Mouse (Mus musculus): Measurements from ENCODE around the gene Dock1. TPM values are rescaled to one million over a fixed set of nuclear protein-coding genes. Genes with fewer than 3 reads are reported as not detected.
A peak's percentile ranks its signal among the peaks of the same experiment; 100 is the strongest.

The Dock1 gene
- 51.2 and 54.8 TPM in 2 replicates for polyA plus RNA-seq (2011; ENCODE audit: insufficient read depth, insufficient read length, low read depth, missing spikeins)

DNA sequence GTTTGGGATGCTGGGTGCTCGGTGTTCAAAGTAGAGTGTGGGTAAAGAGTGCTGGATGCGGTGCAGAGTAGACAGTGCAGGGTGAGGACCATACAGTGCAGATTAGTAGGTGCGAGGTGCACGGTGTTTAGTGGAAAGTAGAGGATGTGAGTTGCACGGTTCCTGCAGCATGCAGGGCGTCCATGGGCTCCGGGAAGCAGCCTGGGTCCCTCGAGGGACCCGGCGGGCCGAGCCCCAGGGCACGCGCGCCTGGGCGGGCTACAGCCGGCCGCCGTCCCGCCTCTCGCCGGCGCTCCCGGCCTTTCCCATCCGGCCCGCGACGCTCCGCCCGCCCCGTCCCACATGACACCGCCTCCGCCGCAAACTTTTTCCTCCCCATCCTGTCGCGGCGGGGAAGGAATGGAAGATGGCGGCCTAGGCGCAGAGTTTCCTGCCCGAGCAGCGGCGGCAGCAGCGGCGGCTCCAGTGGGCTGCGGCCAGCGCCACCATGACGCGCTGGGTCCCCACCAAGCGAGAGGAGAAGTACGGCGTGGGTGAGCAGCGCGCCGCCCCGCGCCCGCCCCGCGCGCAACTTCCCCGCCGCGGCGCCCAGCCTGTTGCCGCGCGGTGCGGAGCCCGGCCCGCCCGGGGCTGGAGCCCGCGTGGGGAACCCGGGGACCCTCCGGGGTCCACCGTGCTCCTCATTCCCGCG is at the start of gene Dock1:
Gene Dock1 (plus strand): TSS at position 343 of the 691 bp plus-strand sequence.
- Histone ChIP-seq H3K27ac (ENCODE audit: insufficient read depth, low read length) (peak within 1 kb of the TSS; percentile 62), H3K4me1 (ENCODE audit: control insufficient read depth, insufficient read depth, low read length) (peaks cover 2% of the 10 kb centered on the region), H3K9ac (ENCODE audit: low read depth, poor library complexity, severe bottlenecking) (peak within 1 kb of the TSS; percentile 90), H3K4me3 (ENCODE audit: low read depth, low read length) (peak within 1 kb of the TSS; percentile 67), H3K27me3 (ENCODE audit: control insufficient read depth, insufficient read depth, low read length, poor library complexity, severe bottlenecking) (no peaks in the 10 kb centered on the region), H3K9me3 (replicated peaks; ENCODE audit: control insufficient read depth, insufficient read depth, low read length, poor library complexity, severe bottlenecking) (no peaks in the 10 kb centered on the region), H3K36me3 (ENCODE audit: control insufficient read depth, insufficient read depth, low read length, poor library complexity, severe bottlenecking) (no peaks in the 10 kb centered on the region)
- TF ChIP-seq EP300 (IDR thresholded peaks at IDR 0.05; ENCODE audit: insufficient read depth, low read depth, low read length) (no peak), CTCF (IDR thresholded peaks at IDR 0.05; ENCODE audit: low read depth, low read length) (no peak), POLR2A (IDR thresholded peaks at IDR 0.05; ENCODE audit: insufficient read depth, low read length) (no peak)

DNA sequence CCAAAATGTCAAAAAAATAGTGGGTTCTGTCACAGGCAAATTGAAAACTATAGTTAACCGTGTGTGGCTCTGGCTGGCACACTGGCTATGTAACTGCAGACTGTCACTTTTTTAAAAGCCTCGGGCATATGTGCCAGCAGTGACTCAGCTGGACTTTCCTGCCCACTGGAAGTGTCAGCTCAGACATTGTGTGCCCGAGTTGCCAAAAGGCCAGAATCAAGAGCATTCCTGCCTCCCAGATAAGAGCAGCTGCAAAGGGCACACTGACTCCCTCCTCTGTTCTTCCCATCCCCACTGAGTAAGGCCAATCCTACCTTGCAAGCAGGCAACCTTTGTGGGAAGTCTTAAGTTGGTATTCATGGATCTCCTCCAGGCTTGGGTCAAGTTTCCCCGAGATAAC is 42.5 kb upstream of the Dock1 start:
- no peaks in the 10 kb centered on the region for H3K36me3 ChIP-seq (ENCODE audit: control insufficient read depth, insufficient read depth, low read length, poor library complexity, severe bottlenecking)
- no peaks in the 10 kb centered on the region for H3K4me1 ChIP-seq (ENCODE audit: control insufficient read depth, insufficient read depth, low read length)
- H3K9me3 ChIP-seq (replicated peaks; ENCODE audit: control insufficient read depth, insufficient read depth, low read length, poor library complexity, severe bottlenecking), result no peaks in the 10 kb centered on the region
- H3K4me3 ChIP-seq (ENCODE audit: low read depth, low read length), result no peak overlapping the region
- no peak overlapping the region for H3K9ac ChIP-seq (ENCODE audit: low read depth, poor library complexity, severe bottlenecking)
- TF ChIP-seq CTCF (IDR thresholded peaks at IDR 0.05; ENCODE audit: low read depth, low read length), result no peak
- TF ChIP-seq EP300 (IDR thresholded peaks at IDR 0.05; ENCODE audit: insufficient read depth, low read depth, low read length), result no peak
- TF ChIP-seq POLR2A (IDR thresholded peaks at IDR 0.05; ENCODE audit: insufficient read depth, low read length), result no peak
- H3K27ac ChIP-seq (ENCODE audit: insufficient read depth, low read length), result no peak overlapping the region
- no peaks in the 10 kb centered on the region for H3K27me3 ChIP-seq (ENCODE audit: control insufficient read depth, insufficient read depth, low read length, poor library complexity, severe bottlenecking)

DNA sequence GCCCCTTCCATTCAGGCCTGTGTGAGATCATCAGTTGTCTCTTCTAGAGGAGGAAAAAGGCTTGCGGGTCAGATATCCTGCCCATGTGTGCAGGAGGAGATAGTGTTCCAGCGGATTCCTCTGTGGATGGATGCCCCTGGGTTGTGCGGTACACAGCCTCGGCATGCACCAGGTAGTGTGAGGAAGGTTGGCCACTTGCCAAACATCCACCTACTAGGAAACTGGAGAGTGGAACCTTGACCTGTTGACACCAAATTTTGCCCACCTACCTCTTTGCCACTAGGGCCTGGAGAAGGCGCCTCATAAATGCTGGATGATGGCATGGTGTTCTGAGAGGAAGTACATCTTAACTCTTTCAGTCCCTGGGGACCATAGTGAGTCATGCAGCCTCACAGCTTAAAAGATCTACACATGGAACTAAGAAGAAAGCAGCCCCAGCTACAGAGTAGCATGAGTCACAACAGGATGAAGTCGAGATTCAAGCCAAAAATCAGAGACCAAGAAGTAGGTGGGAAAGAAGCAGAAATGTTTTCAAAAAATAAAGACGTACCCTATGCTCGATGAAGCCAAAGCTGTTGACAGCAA is 20.1 kb upstream of the Dock1 start:
- H3K27me3 ChIP-seq (ENCODE audit: control insufficient read depth, insufficient read depth, low read length, poor library complexity, severe bottlenecking), result no peaks in the 10 kb centered on the region
- no peaks in the 10 kb centered on the region for H3K36me3 ChIP-seq (ENCODE audit: control insufficient read depth, insufficient read depth, low read length, poor library complexity, severe bottlenecking)
- H3K4me1 ChIP-seq (ENCODE audit: control insufficient read depth, insufficient read depth, low read length), result no peaks in the 10 kb centered on the region
- H3K27ac ChIP-seq (ENCODE audit: insufficient read depth, low read length), result no peak overlapping the region
- TF ChIP-seq CTCF (IDR thresholded peaks at IDR 0.05; ENCODE audit: low read depth, low read length) (no peak), POLR2A (IDR thresholded peaks at IDR 0.05; ENCODE audit: insufficient read depth, low read length) (no peak), EP300 (IDR thresholded peaks at IDR 0.05; ENCODE audit: insufficient read depth, low read depth, low read length) (no peak)
- no peaks in the 10 kb centered on the region for H3K9me3 ChIP-seq (replicated peaks; ENCODE audit: control insufficient read depth, insufficient read depth, low read length, poor library complexity, severe bottlenecking)
- H3K4me3 ChIP-seq (ENCODE audit: low read depth, low read length), result no peak overlapping the region
- H3K9ac ChIP-seq (ENCODE audit: low read depth, poor library complexity, severe bottlenecking), result no peak overlapping the region

DNA sequence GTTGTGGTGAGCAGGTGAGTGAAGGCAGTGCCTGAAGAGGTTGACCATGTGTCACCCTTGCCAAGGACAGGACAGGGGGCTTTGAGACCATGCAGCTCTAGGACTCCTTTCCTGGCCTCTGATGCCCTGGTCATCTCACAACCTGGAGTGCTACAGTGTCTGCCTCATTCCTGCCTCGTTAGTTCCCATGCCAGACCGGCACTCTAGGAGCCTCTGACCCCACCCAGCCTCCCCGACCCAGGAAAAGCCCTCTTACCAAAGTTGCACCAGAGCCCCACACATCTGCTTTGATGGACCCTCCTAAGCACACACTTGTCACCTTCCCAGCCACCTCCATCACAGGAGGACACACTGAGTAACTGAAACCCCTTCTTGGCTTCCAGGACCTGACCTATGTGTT is 19.4 kb upstream of the Dock1 start:
- Histone ChIP-seq H3K4me3 (ENCODE audit: low read depth, low read length) (no peak overlapping the region), H3K27me3 (ENCODE audit: control insufficient read depth, insufficient read depth, low read length, poor library complexity, severe bottlenecking) (no peaks in the 10 kb centered on the region), H3K36me3 (ENCODE audit: control insufficient read depth, insufficient read depth, low read length, poor library complexity, severe bottlenecking) (no peaks in the 10 kb centered on the region), H3K9ac (ENCODE audit: low read depth, poor library complexity, severe bottlenecking) (no peak overlapping the region), H3K27ac (ENCODE audit: insufficient read depth, low read length) (no peak overlapping the region), H3K9me3 (replicated peaks; ENCODE audit: control insufficient read depth, insufficient read depth, low read length, poor library complexity, severe bottlenecking) (no peaks in the 10 kb centered on the region), H3K4me1 (ENCODE audit: control insufficient read depth, insufficient read depth, low read length) (no peaks in the 10 kb centered on the region)
- TF ChIP-seq CTCF (IDR thresholded peaks at IDR 0.05; ENCODE audit: low read depth, low read length), result no peak
- TF ChIP-seq POLR2A (IDR thresholded peaks at IDR 0.05; ENCODE audit: insufficient read depth, low read length), result no peak
- no peak for TF ChIP-seq EP300 (IDR thresholded peaks at IDR 0.05; ENCODE audit: insufficient read depth, low read depth, low read length)

DNA sequence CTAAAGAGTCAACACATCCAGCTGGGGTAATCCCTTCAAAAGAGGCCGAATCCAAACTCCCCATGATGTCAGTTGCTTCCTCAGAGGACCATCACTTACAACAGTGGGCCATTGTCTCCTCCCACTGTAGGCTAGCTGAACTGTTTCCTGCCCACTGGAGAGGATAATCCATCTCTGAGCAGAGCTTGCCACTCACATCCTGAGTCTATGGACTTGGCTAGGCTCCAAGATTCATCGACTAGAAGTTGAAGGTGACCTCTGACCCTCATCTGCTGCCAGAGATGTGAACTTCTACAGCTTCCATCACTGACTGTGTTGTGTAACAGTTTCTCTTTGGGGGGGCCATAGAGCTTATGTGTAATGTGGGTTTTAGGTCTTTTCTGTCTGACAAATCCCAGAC is 7.2 kb upstream of the Dock1 start:
- H3K9ac ChIP-seq (ENCODE audit: low read depth, poor library complexity, severe bottlenecking), result no peak overlapping the region
- H3K36me3 ChIP-seq (ENCODE audit: control insufficient read depth, insufficient read depth, low read length, poor library complexity, severe bottlenecking), result no peaks in the 10 kb centered on the region
- TF ChIP-seq POLR2A (IDR thresholded peaks at IDR 0.05; ENCODE audit: insufficient read depth, low read length), result no peak
- no peak for TF ChIP-seq EP300 (IDR thresholded peaks at IDR 0.05; ENCODE audit: insufficient read depth, low read depth, low read length)
- no peak for TF ChIP-seq CTCF (IDR thresholded peaks at IDR 0.05; ENCODE audit: low read depth, low read length)
- H3K27ac ChIP-seq (ENCODE audit: insufficient read depth, low read length), result no peak overlapping the region
- H3K4me3 ChIP-seq (ENCODE audit: low read depth, low read length), result no peak overlapping the region
- no peaks in the 10 kb centered on the region for H3K27me3 ChIP-seq (ENCODE audit: control insufficient read depth, insufficient read depth, low read length, poor library complexity, severe bottlenecking)
- H3K9me3 ChIP-seq (replicated peaks; ENCODE audit: control insufficient read depth, insufficient read depth, low read length, poor library complexity, severe bottlenecking), result peaks cover 4% of the 10 kb centered on the region; the same call in 1 of the 2 replicates
- no peaks in the 10 kb centered on the region for H3K4me1 ChIP-seq (ENCODE audit: control insufficient read depth, insufficient read depth, low read length)

DNA sequence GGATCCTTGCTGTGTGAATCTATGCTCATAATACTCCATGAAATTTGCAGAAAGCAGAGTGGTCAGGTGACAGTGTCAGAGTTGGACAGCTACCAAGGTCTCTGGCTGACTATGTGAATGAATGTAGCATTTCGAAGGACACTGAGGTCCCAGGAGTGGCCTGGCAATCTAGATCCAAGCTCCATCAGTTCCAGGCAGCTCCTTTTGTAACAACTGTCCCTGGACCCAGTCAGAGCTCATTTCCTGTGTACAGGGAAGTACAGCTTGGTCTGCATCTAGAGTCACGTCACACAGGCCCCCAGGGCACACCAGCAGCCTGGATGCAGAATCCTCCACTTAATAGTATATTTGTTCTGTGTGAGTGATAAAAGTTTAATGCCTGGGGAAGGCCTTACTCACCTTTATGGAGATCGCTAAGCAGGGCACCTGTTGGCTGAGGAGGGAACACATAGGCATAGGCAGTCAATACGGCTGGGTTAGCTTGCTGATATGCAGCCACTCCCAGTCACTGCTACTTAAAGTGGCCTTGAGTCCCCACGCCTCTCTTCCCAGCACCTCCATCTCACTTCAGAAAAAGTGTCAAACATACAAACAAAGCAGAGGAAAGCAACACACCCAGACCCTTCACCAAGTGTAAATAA is 4.7 kb upstream of the Dock1 start:
- H3K36me3 ChIP-seq (ENCODE audit: control insufficient read depth, insufficient read depth, low read length, poor library complexity, severe bottlenecking), result no peaks in the 10 kb centered on the region
- H3K4me1 ChIP-seq (ENCODE audit: control insufficient read depth, insufficient read depth, low read length), result no peaks in the 10 kb centered on the region
- H3K27me3 ChIP-seq (ENCODE audit: control insufficient read depth, insufficient read depth, low read length, poor library complexity, severe bottlenecking), result no peaks in the 10 kb centered on the region
- TF ChIP-seq CTCF (IDR thresholded peaks at IDR 0.05; ENCODE audit: low read depth, low read length) (no peak), POLR2A (IDR thresholded peaks at IDR 0.05; ENCODE audit: insufficient read depth, low read length) (no peak), EP300 (IDR thresholded peaks at IDR 0.05; ENCODE audit: insufficient read depth, low read depth, low read length) (no peak)
- no peak overlapping the region for H3K27ac ChIP-seq (ENCODE audit: insufficient read depth, low read length)
- H3K4me3 ChIP-seq (ENCODE audit: low read depth, low read length), result no peak overlapping the region
- no peak overlapping the region for H3K9ac ChIP-seq (ENCODE audit: low read depth, poor library complexity, severe bottlenecking)
- H3K9me3 ChIP-seq (replicated peaks; ENCODE audit: control insufficient read depth, insufficient read depth, low read length, poor library complexity, severe bottlenecking), result no peaks in the 10 kb centered on the region
